Mouse (Mus musculus) large intestine, adult 2 months (tissue): ENCODE measurements around the gene Psmd12. TPM values are rescaled to one million over a fixed set of nuclear protein-coding genes. Genes with fewer than 3 reads are reported as not detected.

Source experiments
- DNase-seq: peaks from one replicate; pipeline ENCODE4 v3.0.0-alpha.2; 2012; ENCODE audit warnings: low read depth, low spot score
- WGBS: fragments of 180-500 bp; shearing (Covaris S2); methylation state at CpG from one replicate; pipeline ENCODE4 v1.1.7; 2018; 5-methylcytosine and 5-hydroxymethylcytosine counted together
- polyA plus RNA-seq: library from polyadenylated mRNA; depleted of rRNA; stranded (reverse); fragments of >200 nt; gene quantifications from 2 replicates; pipeline ENCODE4 v1.2.3, GENCODE M21; 2012; rRNA removed

Psmd12 gene
- polyA plus RNA-seq, 1 experiment, result 13.8 TPM

DNA sequence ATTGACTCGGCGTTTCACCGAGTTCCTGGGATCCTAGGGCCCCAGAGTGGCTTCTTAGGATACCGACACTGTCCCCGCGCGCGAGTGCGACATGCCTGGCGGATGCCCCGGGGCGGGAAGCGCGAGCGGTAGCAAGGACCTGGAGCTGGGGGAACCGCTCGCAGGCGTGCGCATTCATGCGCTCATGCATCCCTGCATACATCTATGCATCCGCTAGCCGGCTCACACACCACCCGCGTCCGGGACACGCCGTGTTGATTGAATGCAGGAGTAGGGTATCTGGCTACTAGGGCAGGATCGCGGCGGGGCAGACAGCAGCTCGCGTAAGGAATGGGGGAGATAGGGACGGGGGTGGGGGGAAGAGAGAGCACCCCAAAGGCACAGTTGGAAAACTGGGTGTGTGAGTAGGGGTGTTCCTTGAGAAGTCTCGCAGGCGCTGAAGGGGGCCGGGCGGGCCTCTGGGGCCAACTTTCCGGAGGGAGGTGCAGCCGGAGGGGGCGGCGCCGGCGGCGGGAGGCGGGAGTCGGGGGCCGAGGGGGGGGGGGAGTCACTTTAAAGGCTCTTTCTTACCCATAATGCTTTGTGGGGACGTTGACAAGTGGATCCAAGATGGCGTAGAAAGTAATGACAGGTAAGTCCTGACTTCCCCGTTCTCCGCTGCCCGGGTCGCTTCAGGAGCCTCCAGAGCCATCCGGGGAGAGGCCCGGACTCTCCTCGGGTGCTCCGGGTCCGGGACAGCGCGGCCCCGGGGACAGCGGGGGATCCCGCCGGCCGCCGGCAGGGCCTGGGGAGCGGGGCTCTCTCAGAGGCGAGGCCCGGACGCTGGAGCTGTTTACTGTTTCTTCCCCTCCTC, 68.3 kb downstream of the Psmd12 start, which contains the start of gene Helz:
Gene Helz (plus strand): TSS at position 580 of the 853 bp plus-strand sequence.
- DNase-seq, result peak; percentile 40

DNA sequence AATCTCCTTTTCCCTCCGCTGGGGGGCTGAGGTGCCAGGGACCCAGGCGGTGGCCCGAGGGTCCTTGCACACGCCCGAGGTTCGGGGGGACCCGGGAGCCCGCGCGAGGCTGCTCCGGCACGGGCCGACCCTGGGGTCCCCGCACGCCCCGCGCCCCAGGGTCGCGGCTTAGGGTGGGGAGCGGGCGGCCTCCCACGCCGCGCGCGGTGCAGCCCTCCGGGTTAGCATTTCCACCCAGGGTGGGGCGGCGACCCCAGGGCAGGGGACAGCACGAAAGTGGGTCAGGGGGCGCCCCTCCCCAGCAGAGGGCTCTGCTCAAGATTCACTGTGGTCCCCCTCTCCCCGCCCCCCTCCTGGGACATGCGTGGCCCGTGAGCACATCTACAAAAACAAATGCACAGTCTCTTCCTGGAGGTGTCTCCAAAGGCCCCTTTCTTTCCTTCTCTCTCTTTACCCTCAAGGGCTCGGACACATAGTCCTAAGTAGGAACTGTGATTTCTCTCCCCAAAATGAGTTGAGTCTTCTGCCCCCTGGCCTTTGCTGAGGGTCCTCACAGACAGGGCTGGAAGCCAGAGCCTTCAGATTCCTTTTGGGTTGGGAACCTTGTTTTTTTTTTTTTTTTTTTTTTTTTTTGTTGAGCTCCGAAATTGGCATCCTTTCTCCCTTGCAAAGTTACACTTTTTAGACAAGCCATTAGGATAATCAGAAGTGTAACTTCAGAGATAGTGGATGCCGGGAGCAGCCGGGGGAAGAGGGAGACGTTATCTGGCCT, 69.1 kb downstream of the Psmd12 start:
- no peak for DNase-seq
- 5% methylated on average over 39 of the region's 39 CpGs for WGBS

More for the DNA sequence above, 68.3 kb downstream of the Psmd12 start, which contains the start of gene Helz:
- under 1% methylated on average over 66 of the region's 70 CpGs for WGBS

Other genes starting within 250 kb of the Psmd12 start
- gene Pitpnc1, start 8.8 kb upstream of the Psmd12 start, polyA plus RNA-seq, result 2.4 and 3.3 TPM in 2 replicates
- 13.6 and 15.3 TPM in 2 replicates for gene Helz, start 68.4 kb downstream of the Psmd12 start, polyA plus RNA-seq
- gene Cacng1, start 237.0 kb downstream of the Psmd12 start, polyA plus RNA-seq, result 0.11 and 0.35 TPM in 2 replicates